Mouse (Mus musculus) cerebellum, adult 8-10 months (tissue): ENCODE results near the gene Smarcb1.

Experiments used
- DNase-seq: peaks from one replicate; pipeline ENCODE4 v3.0.0; 2022

Smarcb1 gene

GRCm38 (mm10) chr10:75854096-75854495 is 67.3 kb downstream of the Smarcb1 start:
- no peak for DNase-seq

GRCm38 (mm10) chr10:75853452-75853851 is 68.0 kb downstream of the Smarcb1 start:
- peak; percentile 90 for DNase-seq

DNA sequence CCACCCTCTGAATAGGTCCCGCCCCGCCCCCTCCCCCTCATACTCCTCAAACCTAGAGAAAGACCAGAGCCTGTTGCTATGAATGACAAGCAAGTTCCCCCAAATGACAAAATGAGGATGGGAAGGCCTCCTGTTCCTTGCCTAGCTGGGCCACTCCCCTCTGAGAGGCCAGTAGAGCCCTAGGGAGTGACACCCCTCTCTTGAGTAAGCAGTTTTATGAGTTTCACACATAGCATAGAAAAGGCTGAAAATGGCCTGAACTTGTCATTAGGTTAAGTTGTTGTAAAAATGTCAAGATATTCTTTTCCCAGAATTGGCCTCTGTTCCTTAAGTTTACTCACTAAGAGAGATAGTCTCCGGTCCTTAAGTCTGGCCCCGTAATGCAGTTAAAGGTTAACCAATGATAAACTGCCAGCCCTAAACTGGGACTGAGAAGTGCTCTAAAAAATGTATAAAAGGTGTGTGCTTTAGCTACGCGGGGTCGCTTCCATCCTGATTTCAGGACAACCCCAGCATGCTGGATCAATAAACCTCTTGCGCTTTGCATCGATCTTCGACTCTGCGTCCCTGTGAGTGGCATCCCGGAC is 68.8 kb downstream of the Smarcb1 start:
- no peak for DNase-seq

DNA sequence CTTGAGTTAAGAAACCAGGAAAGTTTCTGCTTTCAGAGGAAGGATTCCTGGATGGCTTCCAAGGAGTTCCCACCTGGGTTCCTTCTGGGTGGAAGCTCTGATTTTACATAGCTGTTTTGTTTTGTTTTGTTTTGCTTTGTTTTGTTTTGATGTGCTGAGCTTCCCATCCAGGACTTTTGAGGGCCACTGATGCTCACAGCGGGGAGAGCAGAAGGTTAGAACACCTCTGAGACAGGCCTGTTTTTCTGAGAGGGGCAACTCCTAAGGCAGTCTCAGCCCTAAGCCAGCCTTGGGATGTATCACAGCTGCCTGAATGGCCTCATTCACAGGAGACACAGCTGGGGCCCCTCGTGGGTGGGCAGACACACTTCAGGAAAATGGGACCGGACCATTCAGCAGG is 69.7 kb downstream of the Smarcb1 start:
- DNase-seq: no peak

GRCm38 (mm10) chr10:75851076-75851475 is 70.3 kb downstream of the Smarcb1 start:
- no peak for DNase-seq

GRCm38 (mm10) chr10:75848382-75848781 is 73.0 kb downstream of the Smarcb1 start:
- no peak for DNase-seq
